Mouse (Mus musculus) adrenal gland, postnatal 4 days (tissue): Measurements from ENCODE around the gene Mmp25. TPM values are rescaled to one million over a fixed set of nuclear protein-coding genes. Genes with fewer than 3 reads are reported as not detected.

Experiments used
- DNase-seq, 2 experiments: peaks; one replicate each; pipeline ENCODE4 v3.0.0; 2021 to 2022; ENCODE audit warnings: low spot score in 2 of 2, mixed read lengths in 2 of 2
- long read RNA-seq, 2 experiments: library from polyadenylated mRNA; stranded (forward); transcript quantifications; one replicate each; pipeline ENCODE4 v2.0.0; 2021
- total RNA-seq, 2 experiments: library from RNA; stranded (reverse); gene quantifications; 2 replicates each; pipeline ENCODE4 v1.2.3; 2021

Mmp25 gene
- total RNA-seq = under 1 TPM; 0.56 to 0.90 TPM
- long read RNA-seq, experiment 1 = 0 reads
- long read RNA-seq, experiment 2 = 0 reads

DNA sequence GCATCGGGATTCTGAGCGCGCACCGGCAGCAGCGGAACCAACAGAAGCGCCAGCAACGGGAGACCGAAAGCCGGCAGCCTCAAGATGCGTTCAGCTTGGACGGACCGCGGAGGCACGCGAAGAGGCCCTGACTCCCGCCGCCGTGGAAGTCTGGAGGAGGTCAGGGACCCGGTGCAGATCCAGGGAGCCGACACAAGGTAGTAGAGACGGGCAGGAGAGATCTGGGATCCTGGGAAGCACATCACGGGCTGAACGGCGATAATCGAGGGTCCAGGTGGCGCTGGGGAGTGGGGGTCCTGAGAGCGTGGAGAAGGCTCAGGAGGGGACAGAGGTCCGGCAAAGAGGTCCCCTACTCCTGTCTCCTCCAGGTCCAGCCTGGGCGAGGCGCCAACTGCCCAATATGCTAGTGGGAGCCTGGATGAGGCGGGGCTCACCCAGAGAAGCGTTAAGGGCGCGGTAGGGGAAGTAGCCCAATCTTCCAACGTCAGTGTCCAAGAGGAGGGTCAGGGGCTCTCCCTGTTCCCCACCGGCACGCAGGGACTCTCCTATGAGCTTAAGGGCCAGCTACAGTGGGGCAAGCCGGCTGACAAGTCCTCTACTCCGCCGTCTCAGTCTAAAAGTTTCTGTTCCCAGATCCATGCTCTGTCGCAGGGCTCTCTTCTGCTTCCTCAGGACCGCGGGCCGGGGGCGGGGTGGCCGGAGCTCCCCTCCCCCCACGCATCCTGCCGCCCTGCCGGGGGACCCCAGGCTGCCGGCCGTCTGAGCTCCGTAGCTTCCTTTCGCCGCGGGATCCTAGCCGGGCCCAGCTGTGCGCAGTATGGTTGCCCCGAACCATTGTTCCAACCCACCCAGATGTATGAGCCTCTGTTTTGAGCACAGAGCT lies at the start of gene Mmp25:
Gene Mmp25 (minus strand): TSS at position 665 of the 883 bp plus-strand sequence.
- DNase-seq = no peak

GRCm38 (mm10) chr17:23694491-23694890 lies 49.4 kb upstream of the Mmp25 start:
- DNase-seq = no peak

- no peak for DNase-seq
Measured at GRCm38 (mm10) chr17:23683856-23684672, 39.0 kb upstream of the Mmp25 start, which contains the start of gene Cldn9. Gene Cldn9, minus strand, starts transcription at chr17:23684026.

- DNase-seq = no peak
Measured at GRCm38 (mm10) chr17:23683226-23683625, 38.1 kb upstream of the Mmp25 start.

GRCm38 (mm10) chr17:23682530-23682929 lies 37.5 kb upstream of the Mmp25 start:
- no peak for DNase-seq

DNA sequence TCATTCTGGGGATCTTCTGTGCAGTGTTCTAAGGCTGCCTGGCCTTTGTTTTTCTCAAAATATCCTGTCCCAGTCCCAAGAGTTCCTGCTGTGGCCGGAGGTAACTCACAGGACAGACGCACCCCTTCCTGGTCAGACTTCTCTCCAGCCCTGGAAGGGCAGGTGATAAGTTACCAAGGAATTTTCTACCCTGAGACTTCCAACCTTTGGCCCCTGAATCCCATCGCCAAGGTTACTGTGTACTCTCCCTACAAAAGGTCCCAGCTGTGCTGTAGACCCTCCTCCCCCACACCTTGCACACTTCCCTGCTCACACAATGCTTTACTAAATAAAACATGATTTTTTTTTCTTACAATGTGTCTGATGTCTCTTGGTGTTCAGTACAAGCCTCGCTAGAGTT lies 37.0 kb upstream of the Mmp25 start:
- DNase-seq = no peak

- no peak for DNase-seq
Measured at GRCm38 (mm10) chr17:23681086-23681485, 36.0 kb upstream of the Mmp25 start.

DNA sequence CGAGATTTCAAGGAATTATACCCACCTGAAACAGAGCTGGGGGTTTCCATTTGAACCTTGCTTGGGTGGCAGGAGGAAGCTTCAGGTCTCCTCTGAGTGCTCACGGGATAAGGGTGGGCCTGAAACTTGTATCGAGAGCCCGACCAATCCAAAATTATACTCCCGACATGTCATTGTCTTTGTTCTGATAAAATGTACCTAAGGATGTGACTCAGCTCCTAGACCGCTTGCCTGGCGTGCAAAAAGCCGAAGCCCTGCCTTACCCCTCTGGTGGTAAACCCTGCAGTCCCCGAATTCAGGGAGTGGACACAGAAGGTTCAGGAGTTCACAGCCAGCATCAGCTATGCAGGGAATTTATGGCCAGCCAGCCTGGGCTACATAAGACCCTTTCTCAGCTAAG lies 35.3 kb upstream of the Mmp25 start:
- DNase-seq = no peak

GRCm38 (mm10) chr17:23679127-23679835 lies 34.2 kb upstream of the Mmp25 start, which contains the start of gene Cldn6:
Gene Cldn6, plus strand, starts transcription at chr17:23679249.
- DNase-seq = no peak

DNA sequence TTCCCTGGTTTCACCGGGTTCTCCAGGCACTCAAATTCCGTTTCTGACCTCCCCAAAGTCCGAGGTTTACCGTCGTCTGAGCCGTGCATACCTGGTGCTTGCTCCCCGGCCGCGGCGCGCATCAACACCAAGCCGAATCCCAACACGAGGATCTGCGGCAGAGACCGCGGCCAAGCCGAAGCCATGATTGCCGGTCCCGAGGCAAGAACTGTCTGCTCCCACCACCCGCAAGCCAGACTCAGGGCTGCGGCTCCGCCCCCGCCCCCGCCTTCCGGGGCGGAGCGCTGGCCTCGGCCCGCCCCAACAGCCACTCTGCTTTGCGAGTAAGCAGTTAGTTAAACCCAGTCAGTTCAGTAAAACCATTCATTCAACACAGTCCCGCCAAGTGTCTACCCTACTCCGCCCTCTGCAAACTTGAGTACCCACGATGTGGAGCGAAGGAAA lies 32.2 kb upstream of the Mmp25 start, which contains the start of gene Tnfrsf12a:
Gene Tnfrsf12a (minus strand): TSS at position 233 of the 444 bp plus-strand sequence.
- peak; percentile 62 to 75 for DNase-seq

DNA sequence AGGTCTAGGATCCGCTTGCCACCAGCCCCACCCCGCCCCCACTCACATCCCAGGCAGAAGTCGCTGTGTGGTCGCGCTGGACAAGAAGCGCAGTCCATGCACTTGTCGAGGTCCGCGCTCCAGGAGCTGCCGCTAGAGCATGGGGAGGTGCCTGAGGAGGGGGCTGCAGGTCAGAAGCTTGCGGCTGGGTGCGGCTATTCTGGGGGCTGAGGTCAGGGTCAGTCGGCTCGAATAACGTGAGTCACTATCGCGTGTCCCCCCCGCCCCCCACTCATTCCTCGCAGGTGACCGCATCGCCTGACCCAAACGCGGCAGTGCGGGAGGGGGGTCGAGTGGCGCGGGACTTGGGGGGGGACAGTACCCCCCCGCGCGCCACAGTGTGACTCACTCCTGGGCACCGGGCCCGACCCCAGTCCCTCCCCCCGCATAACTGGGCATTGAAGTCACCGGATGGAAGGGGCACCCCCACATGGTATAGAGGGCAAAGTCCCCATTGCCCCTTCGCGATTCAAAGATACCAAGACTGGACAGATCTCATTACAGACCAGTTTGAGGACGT lies 31.5 kb upstream of the Mmp25 start:
- peak; percentile 37 to 57 for DNase-seq

DNA sequence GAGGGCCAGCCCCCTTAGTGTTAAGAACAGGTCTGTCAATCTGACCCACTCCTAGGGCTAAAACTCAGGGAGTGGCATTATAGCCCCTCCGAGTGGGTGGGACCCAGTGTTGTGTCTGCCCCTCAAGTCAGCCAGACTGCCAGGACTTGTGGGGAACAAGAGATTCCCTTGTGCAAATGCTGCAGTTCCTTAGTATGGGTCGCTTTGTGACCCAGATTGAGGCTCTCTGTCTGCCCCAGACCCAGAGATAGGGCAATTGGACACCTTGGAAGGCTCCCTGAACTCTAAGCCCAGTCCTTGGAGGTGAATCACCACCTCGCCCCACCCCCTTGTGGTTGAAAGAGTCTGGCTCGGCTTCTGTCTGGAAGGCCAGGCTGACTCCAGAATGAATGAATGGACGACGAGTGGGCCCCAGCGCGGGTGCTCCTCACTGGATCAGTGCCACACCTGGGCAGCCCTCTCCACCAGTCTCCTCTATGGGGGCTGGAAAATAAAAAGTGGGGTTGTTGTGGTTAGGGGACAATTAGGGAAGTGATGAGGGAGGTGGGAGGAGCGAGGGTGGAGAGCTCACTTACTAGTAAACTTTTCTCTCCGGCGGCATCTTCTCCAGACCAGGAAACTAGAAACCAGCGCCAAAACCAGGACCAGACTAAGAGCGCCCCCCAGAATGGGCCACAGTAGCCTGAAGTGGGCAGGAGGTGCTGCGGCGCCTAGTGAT lies 30.6 kb upstream of the Mmp25 start:
- DNase-seq = peak in 1 of 2 experiments; percentile 54

GRCm38 (mm10) chr17:23675127-23675526 lies 30.1 kb upstream of the Mmp25 start:
- DNase-seq = peak in 1 of 2 experiments; percentile 37

GRCm38 (mm10) chr17:23674271-23674952 lies 29.3 kb upstream of the Mmp25 start:
- no peak for DNase-seq

DNA sequence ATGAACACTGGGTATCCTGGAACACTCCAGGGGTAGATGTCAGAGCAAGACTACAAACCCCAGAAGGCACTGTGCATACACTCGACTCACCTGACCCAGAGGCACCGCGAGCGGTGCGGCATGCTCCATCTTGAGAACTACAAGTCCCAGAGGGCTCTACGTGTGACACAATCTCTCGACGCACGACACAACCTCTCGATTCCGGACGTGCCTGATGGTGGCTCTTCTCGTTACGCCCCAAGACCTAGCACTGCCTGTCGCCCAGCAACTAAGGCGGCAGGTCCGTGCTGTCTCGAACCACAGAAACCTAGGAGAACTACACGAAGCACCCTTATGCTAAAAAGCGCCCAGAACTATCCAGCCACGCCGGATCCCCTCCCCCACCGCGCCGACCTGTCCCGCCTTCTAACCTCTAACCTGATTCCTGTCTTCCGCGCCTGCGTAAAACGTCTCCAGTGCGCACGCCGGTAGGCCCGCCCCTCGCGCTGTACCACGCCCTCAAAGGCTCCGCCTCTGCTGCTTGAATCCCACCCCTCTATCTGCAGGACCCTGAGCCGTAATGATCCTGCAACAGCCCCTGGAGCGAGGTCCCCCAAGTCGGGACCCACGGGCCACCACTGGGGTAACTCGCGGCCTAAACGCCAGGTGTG lies 28.5 kb upstream of the Mmp25 start, which contains the start of the genes Hcfc1r1 and Thoc6:
Gene Hcfc1r1 (plus strand): TSS at position 173 of the 650 bp plus-strand sequence.
Gene Thoc6 (minus strand): TSS at position 459 of the 650 bp plus-strand sequence.
- DNase-seq = peak; percentile 72 to 82

DNA sequence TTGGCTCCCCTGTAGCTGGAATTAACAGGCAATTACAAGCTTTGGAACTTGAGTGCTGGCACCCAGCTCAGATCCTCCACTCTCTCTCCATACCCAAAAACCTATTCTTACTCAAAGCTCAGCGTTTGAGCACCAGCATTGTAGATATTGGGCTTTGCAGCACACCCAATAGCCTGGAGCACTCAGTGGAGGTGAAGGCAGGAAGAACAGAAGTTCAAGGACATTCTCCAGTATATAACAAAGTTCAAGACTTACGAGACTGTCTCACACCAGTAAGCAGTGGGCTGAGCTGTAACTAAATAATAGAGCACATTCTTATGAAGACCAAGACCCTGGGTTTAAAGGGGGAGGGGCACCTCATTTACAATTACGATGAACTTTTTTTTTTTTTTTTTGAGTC lies 27.7 kb upstream of the Mmp25 start:
- no peak for DNase-seq

DNA sequence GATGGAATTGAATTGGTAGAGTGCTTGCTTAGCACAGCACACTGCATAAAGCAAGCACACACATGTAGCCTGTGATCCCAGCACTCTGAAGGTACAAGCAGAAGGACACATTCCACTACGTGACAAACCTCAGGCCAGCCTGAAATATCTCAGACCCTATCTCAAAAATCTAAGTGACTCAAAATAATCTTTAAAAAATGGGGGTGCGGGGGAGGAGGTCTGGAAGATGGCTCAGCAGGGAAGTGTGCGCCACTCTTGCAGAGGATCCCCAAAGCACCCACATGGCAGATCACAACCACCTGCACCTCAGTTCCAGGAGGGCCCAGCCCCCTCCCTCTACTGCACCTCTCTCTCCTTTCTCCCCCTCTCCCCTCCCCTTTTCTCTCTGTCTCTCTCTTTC lies 26.4 kb upstream of the Mmp25 start:
- DNase-seq = no peak

- DNase-seq = no peak
Measured at GRCm38 (mm10) chr17:23670516-23671074, 25.5 kb upstream of the Mmp25 start.
